Mouse (Mus musculus) erythroid progenitor cell, adult 5-6 weeks (primary cell): Measurements from ENCODE around the gene Cyp2c66. TPM values are rescaled to one million over a fixed set of nuclear protein-coding genes. Genes with fewer than 3 reads are reported as not detected.
"Not testable (repeated sequence)": the region's sequence is repeated elsewhere in the genome, so short reads cannot be mapped to it uniquely, and the experiment has no call there.

Experiments used
- ATAC-seq: replicated peaks from 2 replicates; pipeline ENCODE4 v1.8.0; 2016; ENCODE audit warnings: moderate number of reproducible peaks, mild to moderate bottlenecking, moderate TSS enrichment, inconsistent platforms; ENCODE audit not compliant: poor library complexity, low FRiP score, severe bottlenecking
- total RNA-seq, 2 experiments: library from RNA; stranded (forward) in 1 of 2; stranded (reverse) in 1 of 2; fragments of 150-400 nt in 1 of 2; fragments of 186-747, 209-891 nt in 1 of 2; gene quantifications; 2 replicates each; pipeline versions ENCODE4 v1.2.3 to v1.2.4; 2015 to 2017; ENCODE audit warnings: low replicate concordance in 2 of 2

Gene Cyp2c66
- total RNA-seq (2015; ENCODE audit: low replicate concordance) (not detected in 2 replicates), total RNA-seq (2017; ENCODE audit: low replicate concordance) (not detected in 2 replicates)

GRCm38 (mm10) chr19:39113644-39114043 lies at the start of gene Cyp2c66:
Cyp2c66 (plus strand) TSS chr19:39113898.
- no peak for ATAC-seq

GRCm38 (mm10) chr19:39098779-39099178 lies 14.9 kb upstream of the Cyp2c66 start:
- not testable (repeated sequence) for ATAC-seq

- not testable (repeated sequence) for ATAC-seq
Observed at GRCm38 (mm10) chr19:39156836-39157235, 43.1 kb downstream of the Cyp2c66 start.

Other genes starting within 250 kb of the Cyp2c66 start
- gene Hells, start 183.0 kb upstream of the Cyp2c66 start, total RNA-seq (2015; ENCODE audit: low replicate concordance), result 23.4 and 54.9 TPM in 2 replicates
- gene Hells, start 183.0 kb upstream of the Cyp2c66 start, total RNA-seq (2017; ENCODE audit: low replicate concordance), result 22.5 and 36.1 TPM in 2 replicates
- not detected in 2 replicates for gene Cyp2c55, start 106.9 kb upstream of the Cyp2c66 start, total RNA-seq (2015; ENCODE audit: low replicate concordance)
- not detected in 2 replicates for gene Cyp2c55, start 106.9 kb upstream of the Cyp2c66 start, total RNA-seq (2017; ENCODE audit: low replicate concordance)
- gene Cyp2c65, start 52.9 kb upstream of the Cyp2c66 start, total RNA-seq (2015; ENCODE audit: low replicate concordance), result not detected in 2 replicates
- gene Cyp2c65, start 52.9 kb upstream of the Cyp2c66 start, total RNA-seq (2017; ENCODE audit: low replicate concordance), result not detected in 2 replicates
- gene Cyp2c29, start 155.5 kb downstream of the Cyp2c66 start, total RNA-seq (2015; ENCODE audit: low replicate concordance), result not detected in 2 replicates
- not detected in 2 replicates for gene Cyp2c29, start 155.5 kb downstream of the Cyp2c66 start, total RNA-seq (2017; ENCODE audit: low replicate concordance)